Mouse (Mus musculus) thymus, postnatal 36 days (tissue): Measurements from ENCODE around the gene Trim38.
"Not testable (repeated sequence)": the region's sequence is repeated elsewhere in the genome, so short reads cannot be mapped to it uniquely, and the experiment has no call there.

Experiments
- DNase-seq, 2 experiments: peaks; one replicate each; pipeline ENCODE4 v3.0.0; 2022; ENCODE audit warnings: mixed read lengths in 2 of 2

Trim38 gene

GRCm38 (mm10) chr13:23769613-23770012 lies at the start of gene Trim38:
Trim38 (plus strand) TSS chr13:23769913.
- DNase-seq = not testable (repeated sequence)

- no peak for DNase-seq
Measured at GRCm38 (mm10) chr13:23724239-23724638, 45.5 kb upstream of the Trim38 start.

- DNase-seq = no peak
Measured at GRCm38 (mm10) chr13:23725213-23725612, 44.5 kb upstream of the Trim38 start.

GRCm38 (mm10) chr13:23728472-23729191 lies 41.1 kb upstream of the Trim38 start:
- DNase-seq = no peak

GRCm38 (mm10) chr13:23729192-23729525 lies 40.6 kb upstream of the Trim38 start:
- DNase-seq = peak in 1 of 2 experiments; percentile 50

GRCm38 (mm10) chr13:23729706-23730105 lies 40.0 kb upstream of the Trim38 start:
- no peak for DNase-seq

GRCm38 (mm10) chr13:23730479-23730878 lies 39.2 kb upstream of the Trim38 start:
- DNase-seq = no peak

GRCm38 (mm10) chr13:23732156-23732804 lies 37.4 kb upstream of the Trim38 start:
- DNase-seq = no peak

GRCm38 (mm10) chr13:23737091-23737490 lies 32.6 kb upstream of the Trim38 start:
- no peak for DNase-seq

- peak; percentile 38 to 47 for DNase-seq
Measured at GRCm38 (mm10) chr13:23738041-23738440, 31.7 kb upstream of the Trim38 start.

- peak; percentile 94 to 97 for DNase-seq
Measured at GRCm38 (mm10) chr13:23738677-23739068, 31.0 kb upstream of the Trim38 start, which contains the start of gene Hist1h1c. Hist1h1c (plus strand) TSS chr13:23738808.

- DNase-seq = peak; percentile 85 to 92
Measured at GRCm38 (mm10) chr13:23739069-23739921, 30.4 kb upstream of the Trim38 start.

- no peak for DNase-seq
Measured at GRCm38 (mm10) chr13:23739922-23740252, 29.8 kb upstream of the Trim38 start.

- DNase-seq = no peak
Measured at GRCm38 (mm10) chr13:23740256-23740840, 29.4 kb upstream of the Trim38 start.

- no peak for DNase-seq
Measured at GRCm38 (mm10) chr13:23740910-23741309, 28.8 kb upstream of the Trim38 start.

GRCm38 (mm10) chr13:23742007-23742406 lies 27.7 kb upstream of the Trim38 start:
- no peak for DNase-seq

- DNase-seq = no peak
Measured at GRCm38 (mm10) chr13:23743215-23743614, 26.5 kb upstream of the Trim38 start.

- no peak for DNase-seq
Measured at GRCm38 (mm10) chr13:23743963-23744362, 25.8 kb upstream of the Trim38 start.

- peak in 1 of 2 experiments; percentile 35 for DNase-seq
Measured at GRCm38 (mm10) chr13:23744421-23745380, 25.0 kb upstream of the Trim38 start.

- peak; percentile 82 to 83 for DNase-seq
Measured at GRCm38 (mm10) chr13:23745381-23746161, 24.1 kb upstream of the Trim38 start, which contains the start of gene Hist1h3c. Hist1h3c (minus strand) TSS chr13:23745602.
